Mouse (Mus musculus): ENCODE data around the gene Olfr615.
"Not testable (repeated sequence)": the region's sequence is repeated elsewhere in the genome, so short reads cannot be mapped to it uniquely, and the experiment has no call there.

Olfr615 gene

GRCm38 (mm10) chr7:103555779-103556178, at the start of gene Olfr615:
Gene Olfr615 (plus strand): TSS chr7:103556079.
- no peak for DNase-seq

- DNase-seq = no peak
These were observed 43.9 kb upstream of the Olfr615 start, which contains the start of gene Olfr610 for GRCm38 (mm10) chr7:103512022-103512421. Gene Olfr610 (minus strand): TSS chr7:103512122.

GRCm38 (mm10) chr7:103520746-103521145, 35.1 kb upstream of the Olfr615 start, which contains the start of gene Olfr611:
Gene Olfr611 (minus strand): TSS chr7:103520846.
- not testable (repeated sequence) for DNase-seq

GRCm38 (mm10) chr7:103542617-103543016, 13.3 kb upstream of the Olfr615 start, which contains the start of gene Olfr612:
Gene Olfr612 (minus strand): TSS chr7:103542717.
- not testable (repeated sequence) for DNase-seq

- DNase-seq = no peak
These were observed 8.1 kb upstream of the Olfr615 start, which contains the start of gene Olfr613 for GRCm38 (mm10) chr7:103547774-103548173. Gene Olfr613 (plus strand): TSS chr7:103548074.

- DNase-seq = no peak
These were observed 13.2 kb downstream of the Olfr615 start, which contains the start of gene Olfr616 for GRCm38 (mm10) chr7:103569043-103569442. Gene Olfr616 (minus strand): TSS chr7:103569143.

- no peak for DNase-seq
These were observed 16.9 kb downstream of the Olfr615 start, which contains the start of gene Olfr617 for GRCm38 (mm10) chr7:103572761-103573160. Gene Olfr617 (plus strand): TSS chr7:103573061.

- DNase-seq = no peak
These were observed 33.9 kb downstream of the Olfr615 start, which contains the start of gene Olfr618 for GRCm38 (mm10) chr7:103589803-103590202. Gene Olfr618 (plus strand): TSS chr7:103590103.

GRCm38 (mm10) chr7:103600275-103600674, 44.4 kb downstream of the Olfr615 start, which contains the start of gene Olfr619:
Gene Olfr619 (plus strand): TSS chr7:103600575.
- DNase-seq = no peak

GRCm38 (mm10) chr7:103607425-103607824, 51.5 kb downstream of the Olfr615 start:
- no peak for DNase-seq

GRCm38 (mm10) chr7:103612434-103612833, 56.6 kb downstream of the Olfr615 start, which contains the start of gene Olfr620:
Gene Olfr620 (minus strand): TSS chr7:103612534.
- DNase-seq = no peak
